ENCODE assay signal across 8 mouse cellular contexts in the genomic region with DNA sequence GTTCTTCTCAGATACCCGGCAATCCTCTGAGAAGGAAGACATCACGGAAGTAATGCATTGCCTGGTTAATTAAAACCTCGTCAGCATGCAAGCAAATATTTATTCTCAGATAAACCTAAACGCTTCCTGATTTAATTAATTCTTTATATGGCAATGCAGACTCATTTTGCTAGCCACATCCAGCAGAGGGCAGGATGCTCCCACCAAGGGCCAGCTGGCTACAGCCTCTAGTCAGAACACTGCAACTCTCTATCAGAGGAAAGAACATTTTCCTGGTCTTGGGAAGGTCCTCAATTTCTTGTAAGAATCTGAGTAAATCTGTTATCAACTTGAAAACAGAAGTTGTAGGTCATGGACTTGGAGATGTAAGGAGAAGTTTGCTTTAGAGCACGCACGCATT. TPM values are rescaled to one million over a fixed set of nuclear protein-coding genes. Genes with fewer than 3 reads are reported as not detected.
DNase-seq lines count a peak whose midpoint lies in the region; ATAC-seq and TF ChIP-seq lines count a peak whose summit lies in the region.

No protein-coding gene starts in this region.

- H3K9me3 ChIP-seq in kidney, postnatal 0 days (replicated peaks; ENCODE audit: low read length) = no peaks in the 10 kb centered on the region
- H3K9me3 ChIP-seq in liver, embryonic 14.5 days (ENCODE audit: control insufficient read depth, low read length) = no peaks in the 10 kb centered on the region
- H3K9me3 ChIP-seq in neural tube, embryonic 15.5 days (replicated peaks) = no peaks in the 10 kb centered on the region

- H3K36me3 ChIP-seq in kidney, postnatal 0 days (ENCODE audit: insufficient read depth, low read length) = no peaks in the 10 kb centered on the region
- no peaks in the 10 kb centered on the region for H3K36me3 ChIP-seq in liver, embryonic 14.5 days (replicated peaks; ENCODE audit: control insufficient read depth, insufficient read depth, low read depth)
- no peaks in the 10 kb centered on the region for H3K36me3 ChIP-seq in neural tube, embryonic 15.5 days

- DNase-seq in 3T3-L1 (ENCODE audit: low read depth, low spot score) = peak; percentile 66
- peak; percentile 82 for DNase-seq in NIH3T3 (ENCODE audit: low read depth)
- DNase-seq in cerebellum, postnatal 14 days = peak; percentile 87 to 89
- peak; percentile 67 to 85 for DNase-seq in frontal cortex, postnatal 36 days (ENCODE audit: low spot score in 2 of 2)
- DNase-seq in kidney, postnatal 0 days (ENCODE audit: low spot score) = peak; percentile 79
- DNase-seq in liver, embryonic 14.5 days (ENCODE audit: low read depth in 3 of 3, low spot score in 3 of 3) = no peak
- DNase-seq in thymus, postnatal 4 days = peak; percentile 66

- H3K4me3 ChIP-seq in kidney, postnatal 0 days (replicated peaks; ENCODE audit: low read depth, low read length) = no peak overlapping the region
- H3K4me3 ChIP-seq in liver, embryonic 14.5 days (ENCODE audit: insufficient read depth in 1 of 2, low read depth in 2 of 2, low read length in 2 of 2) = no peak overlapping the region
- H3K4me3 ChIP-seq in neural tube, embryonic 15.5 days (replicated peaks) = no peak overlapping the region

- H3K9ac ChIP-seq in kidney, postnatal 0 days (ENCODE audit: low read depth, low read length) = no peak overlapping the region
- H3K9ac ChIP-seq in liver, embryonic 14.5 days (replicated peaks) = no peak overlapping the region
- H3K9ac ChIP-seq in neural tube, embryonic 15.5 days (replicated peaks) = no peak overlapping the region

- no peak overlapping the region for H3K4me2 ChIP-seq in kidney, postnatal 0 days (ENCODE audit: low read length)
- no peak overlapping the region for H3K4me2 ChIP-seq in liver, embryonic 14.5 days (ENCODE audit: low read depth)
- H3K4me2 ChIP-seq in neural tube, embryonic 15.5 days = no peak overlapping the region

- 68% methylated on average over 6 of the region's 6 CpGs for WGBS in kidney, postnatal 0 days
- WGBS in liver, embryonic 14.5 days (ENCODE audit: insufficient replicate concordance) = 54% methylated on average over 6 of the region's 6 CpGs
- WGBS in neural tube, embryonic 15.5 days = 58% methylated on average over 6 of the region's 6 CpGs

- TF ChIP-seq CTCF in kidney, postnatal 0 days (IDR thresholded peaks at IDR 0.05; ENCODE audit: low read depth) = peak; percentile 87
- TF ChIP-seq CTCF in liver, embryonic 14.5 days (IDR thresholded peaks at IDR 0.05; ENCODE audit: low read depth) = peak; percentile 59

- no peaks in the 10 kb centered on the region for H3K27me3 ChIP-seq in kidney, postnatal 0 days (ENCODE audit: insufficient read depth, low read length)
- no peaks in the 10 kb centered on the region for H3K27me3 ChIP-seq in liver, embryonic 14.5 days (ENCODE audit: control insufficient read depth, insufficient read depth, low read length)
- no peaks in the 10 kb centered on the region for H3K27me3 ChIP-seq in neural tube, embryonic 15.5 days (replicated peaks)

- no peak for ATAC-seq in kidney, postnatal 0 days (replicated peaks; ENCODE audit: low FRiP score, low read depth)
- ATAC-seq in liver, embryonic 14.5 days (ENCODE audit: insufficient read depth) = no peak
- ATAC-seq in neural tube, embryonic 15.5 days (ENCODE audit: low FRiP score) = peak; percentile 73; the same call in 1 of the 2 replicates

- TF ChIP-seq EP300 in liver, embryonic 14.5 days (IDR thresholded peaks at IDR 0.05; ENCODE audit: low read depth) = no peak

- no peak overlapping the region for H3K27ac ChIP-seq in kidney, postnatal 0 days
- H3K27ac ChIP-seq in liver, embryonic 14.5 days = no peak overlapping the region
- no peak overlapping the region for H3K27ac ChIP-seq in neural tube, embryonic 15.5 days (replicated peaks)

- H3K4me1 ChIP-seq in kidney, postnatal 0 days (replicated peaks; ENCODE audit: insufficient read depth, low read length) = no peaks in the 10 kb centered on the region
- no peaks in the 10 kb centered on the region for H3K4me1 ChIP-seq in liver, embryonic 14.5 days (replicated peaks; ENCODE audit: control insufficient read depth in 2 of 2, insufficient read depth in 2 of 2, low read length in 1 of 2)
- H3K4me1 ChIP-seq in neural tube, embryonic 15.5 days = no peaks in the 10 kb centered on the region

RNA-seq across cellular contexts. Expression of a gene that starts 4.1 kb away (rescaled TPM):
- 6.3 and 7.1 TPM in 2 replicates for polyA plus RNA-seq in kidney, postnatal 0 days (2015; fragmentation: Nextera tagmentation; extraction: Ambion mirVana)
- polyA plus RNA-seq in liver, embryonic 14.5 days (2012; rRNA removed) = 0.75 and 1.4 TPM in 2 replicates
- polyA plus RNA-seq in liver, embryonic 14.5 days (2014; fragmentation: Nextera tagmentation; extraction: Ambion mirVana) = 1.8 and 2.7 TPM in 2 replicates
- polyA plus RNA-seq in neural tube, embryonic 15.5 days (2015; fragmentation: Nextera tagmentation; extraction: Ambion mirVana) = 0.08 and 4.6 TPM in 2 replicates

Comparison
In these comparisons a context has a peak if more than half of its experiments do, and no peak if none do; other contexts are left out.
1. DNase-seq: peak in 3T3-L1 (single experiment), NIH3T3 (single experiment), cerebellum, postnatal 14 days (2 of 2), frontal cortex, postnatal 36 days (2 of 2), kidney, postnatal 0 days (single experiment) and thymus, postnatal 4 days (single experiment); none in liver, embryonic 14.5 days (0 of 3).